23 mouse cellular contexts compared by ENCODE assay signal in the genomic region with DNA sequence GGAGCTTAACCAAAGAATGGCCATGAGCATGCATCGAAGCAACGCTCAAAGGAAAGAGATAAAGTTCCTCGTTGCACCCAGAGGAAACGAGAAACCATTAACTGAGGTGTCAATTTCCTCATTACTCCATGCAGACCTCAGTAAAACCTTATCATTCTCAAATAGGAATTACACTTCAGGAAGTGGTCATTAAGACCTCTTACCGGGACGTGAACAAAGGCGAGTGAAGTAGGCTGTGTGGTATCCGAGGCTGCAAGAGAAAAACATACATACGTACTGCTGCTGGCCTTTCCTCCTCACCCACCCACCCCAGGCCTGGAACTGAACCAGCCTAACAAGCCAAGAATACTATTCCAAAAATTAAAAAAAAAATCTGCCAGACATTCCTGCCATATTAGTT.
A peak's percentile ranks its signal among the peaks of the same experiment; 100 is the strongest.
DNase-seq lines count a peak whose midpoint lies in the region; ATAC-seq and TF ChIP-seq lines count a peak whose summit lies in the region.
"Had no signal": no experiment of that assay in that cellular context is flagged by ENCODE, and none has a peak within 500 bp of the region (broad histone marks: within the 10 kb centered on the region; RNA-seq: fewer than 3 reads in every experiment).

No protein-coding gene starts in this region.

- no peaks in the 10 kb centered on the region for H3K4me1 ChIP-seq in lung, postnatal 0 days (ENCODE audit: insufficient read depth, low read depth, low read length)
- H3K4me1 ChIP-seq: embryonic facial prominence, embryonic 12.5 days; hindbrain, embryonic 12.5 days; hindbrain, embryonic 15.5 days had no signal

- H3K36me3 ChIP-seq in lung, postnatal 0 days (ENCODE audit: insufficient read depth, low read length): no peaks in the 10 kb centered on the region
- H3K36me3 ChIP-seq: embryonic facial prominence, embryonic 12.5 days; embryonic facial prominence, embryonic 15.5 days; hindbrain, embryonic 12.5 days; hindbrain, embryonic 15.5 days had no signal

- 0 out of 2 replicates have a peak overlapping the region, but pooled peaks have one; percentile 20 for H3K27ac ChIP-seq in lung, postnatal 0 days (ENCODE audit: low read length)
- H3K27ac ChIP-seq: embryonic facial prominence, embryonic 12.5 days; embryonic facial prominence, embryonic 15.5 days; gastrocnemius, adult 2 months; hindbrain, embryonic 12.5 days; hindbrain, embryonic 15.5 days had no signal

- no peak for TF ChIP-seq CTCF in lung, postnatal 0 days (IDR thresholded peaks at IDR 0.05)

- no peak overlapping the region for H3K4me2 ChIP-seq in lung, postnatal 0 days (replicated peaks; ENCODE audit: low read depth, low read length)
- H3K4me2 ChIP-seq: embryonic facial prominence, embryonic 12.5 days; embryonic facial prominence, embryonic 15.5 days; heart, embryonic 11.5 days; hindbrain, embryonic 12.5 days; hindbrain, embryonic 15.5 days had no signal

- ATAC-seq in lung, postnatal 0 days: no peak
- peak; percentile 87 for ATAC-seq in common myeloid progenitor, adult 5-6 weeks (replicated peaks; ENCODE audit: low read depth, poor library complexity, severe bottlenecking)
- ATAC-seq in megakaryocyte, adult 5-6 weeks (ENCODE audit: poor library complexity, severe bottlenecking): peak; percentile 24; the same call in 1 of the 2 replicates
- ATAC-seq: activated CD4-positive, CD25-positive, alpha-beta regulatory T cell, adult 4 months; CD4-positive, CD25-positive, alpha-beta regulatory T cell, adult 4 months; forebrain, embryonic 14.5 days; forebrain, postnatal 0 days had no signal

- no peak for TF ChIP-seq EP300 in lung, postnatal 0 days (IDR thresholded peaks at IDR 0.05)

- no peak overlapping the region for H3K9ac ChIP-seq in lung, postnatal 0 days (replicated peaks; ENCODE audit: low read depth)
- H3K9ac ChIP-seq: embryonic facial prominence, embryonic 12.5 days; embryonic facial prominence, embryonic 15.5 days; forebrain, postnatal 0 days; hindbrain, embryonic 12.5 days; hindbrain, embryonic 15.5 days had no signal

- no peak for DNase-seq in lung, postnatal 0 days (ENCODE audit: low spot score)
- DNase-seq in lung, postnatal 14 days: no peak
- no peak for DNase-seq in gastrocnemius, adult 8-10 months (ENCODE audit: low spot score in 2 of 2)
- DNase-seq in layer of hippocampus, adult 18-20 months (ENCODE audit: low spot score in 2 of 2): no peak
- DNase-seq in MN1 (ENCODE audit: low spot score): no peak
- DNase-seq: adrenal gland, adult 8-10 months; adrenal gland, postnatal 36 days; cerebellum, adult 18-20 months; cerebellum, postnatal 14 days; forebrain, postnatal 0 days; gastrocnemius, adult 2 months; gastrocnemius, postnatal 25 days; heart, postnatal 4 days had no signal

- H3K4me3 ChIP-seq in lung, postnatal 0 days (ENCODE audit: low read depth, low read length): no peak overlapping the region
- H3K4me3 ChIP-seq: embryonic facial prominence, embryonic 12.5 days; embryonic facial prominence, embryonic 15.5 days; gastrocnemius, adult 2 months; hindbrain, embryonic 12.5 days; hindbrain, embryonic 15.5 days had no signal

- 41% methylated on average over 9 of the region's 9 CpGs for WGBS in lung, postnatal 0 days

- H3K27me3 ChIP-seq in lung, postnatal 0 days (replicated peaks; ENCODE audit: insufficient read depth, low read length): no peaks in the 10 kb centered on the region
- H3K27me3 ChIP-seq: embryonic facial prominence, embryonic 12.5 days; embryonic facial prominence, embryonic 15.5 days; hindbrain, embryonic 12.5 days; hindbrain, embryonic 15.5 days had no signal

- H3K9me3 ChIP-seq in lung, postnatal 0 days (ENCODE audit: low read length): no peaks in the 10 kb centered on the region
- H3K9me3 ChIP-seq: embryonic facial prominence, embryonic 12.5 days; embryonic facial prominence, embryonic 15.5 days; hindbrain, embryonic 12.5 days; hindbrain, embryonic 15.5 days had no signal
